Mouse (Mus musculus): ENCODE results near the gene Olfr70. TPM values are rescaled to one million over a fixed set of nuclear protein-coding genes. Genes with fewer than 3 reads are reported as not detected.
A peak's percentile ranks its signal among the peaks of the same experiment; 100 is the strongest.

Olfr70 gene
- total RNA-seq, 2 experiments from 2014 or later, result not detected

DNA sequence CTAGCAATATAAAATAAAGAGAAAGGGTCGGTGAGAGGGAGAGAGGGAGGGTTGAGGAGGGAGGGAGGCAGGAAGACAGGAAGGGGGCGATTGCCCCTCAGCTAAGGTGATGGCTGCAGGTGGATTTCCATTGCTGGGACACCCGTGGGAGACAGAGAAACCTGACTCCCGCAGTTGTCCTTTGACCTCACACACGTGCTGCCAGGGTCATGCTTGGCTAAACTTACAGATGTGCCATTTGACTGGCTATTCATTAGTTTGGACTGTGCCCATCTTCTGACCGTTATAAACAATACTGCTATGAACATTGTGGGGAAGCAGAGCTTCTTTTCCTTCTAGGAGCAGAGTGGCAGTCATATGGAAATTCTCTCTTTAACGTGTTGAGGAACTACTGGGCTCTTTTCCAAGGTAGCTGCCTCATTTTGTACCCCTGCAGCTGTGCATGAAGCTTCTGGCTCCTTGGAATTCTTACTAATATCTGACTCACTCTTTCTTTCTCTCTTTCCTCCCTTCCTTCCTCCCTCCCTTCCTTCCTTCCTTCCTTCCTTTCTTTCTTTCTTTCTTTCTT lies 13.1 kb upstream of the Olfr70 start:
- no peak for ATAC-seq (replicated peaks; ENCODE audit: poor library complexity)

- ATAC-seq (replicated peaks; ENCODE audit: poor library complexity), result peak; percentile 80
Measured at GRCm38 (mm10) chr4:43711821-43712220, 11.2 kb upstream of the Olfr70 start.

DNA sequence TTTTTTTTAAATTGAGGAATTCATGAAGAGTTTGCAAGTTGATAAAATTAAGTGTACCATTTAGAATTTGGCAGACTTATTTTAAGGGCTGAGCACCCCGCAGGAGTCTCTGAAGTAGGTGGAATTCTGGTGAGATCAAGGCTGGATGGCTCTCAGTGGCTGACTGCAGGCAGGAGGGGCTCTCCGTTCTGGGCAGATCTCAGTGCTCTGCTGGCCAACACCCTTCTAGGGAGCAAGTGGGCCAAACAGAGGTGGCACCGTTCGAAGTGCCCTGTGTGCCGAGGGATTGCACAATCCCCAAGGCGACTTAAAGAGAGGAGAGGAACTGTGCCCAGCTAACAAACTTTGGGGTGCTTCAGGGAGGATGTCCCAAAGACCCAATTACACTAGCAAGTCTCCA lies 9.3 kb upstream of the Olfr70 start, which contains the start of gene Olfr71:
Olfr71 (minus strand) TSS at position 387 of the 400 bp plus-strand sequence.
- 0 out of 2 replicates have a peak, but pooled peaks have one; percentile 35 for ATAC-seq (replicated peaks; ENCODE audit: poor library complexity)

DNA sequence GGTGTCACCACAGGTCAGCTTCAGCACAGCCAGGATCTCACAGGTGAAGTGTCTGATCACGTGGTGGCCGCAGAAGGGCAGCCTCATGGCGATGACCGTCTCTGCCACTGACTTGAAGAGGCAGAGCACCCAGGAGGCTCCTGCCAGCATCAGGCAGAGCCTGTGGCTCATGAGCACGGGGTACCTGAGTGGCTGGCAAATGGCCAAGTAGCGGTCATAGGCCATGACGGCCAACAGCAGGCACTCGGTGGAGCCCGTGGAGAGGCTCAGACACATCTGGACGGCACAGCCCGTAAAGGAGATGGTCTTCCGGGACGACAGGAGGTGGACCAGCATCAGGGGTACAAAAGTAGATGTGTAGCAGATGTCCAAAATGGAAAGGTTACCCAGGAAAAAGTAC lies 5.4 kb upstream of the Olfr70 start:
- ATAC-seq (replicated peaks; ENCODE audit: poor library complexity), result no peak

GRCm38 (mm10) chr4:43703851-43704250 lies 3.2 kb upstream of the Olfr70 start:
- ATAC-seq (replicated peaks; ENCODE audit: poor library complexity), result no peak

GRCm38 (mm10) chr4:43703439-43703838 lies 2.8 kb upstream of the Olfr70 start:
- no peak for ATAC-seq (replicated peaks; ENCODE audit: poor library complexity)

- ATAC-seq (replicated peaks; ENCODE audit: poor library complexity), result no peak
Measured at GRCm38 (mm10) chr4:43696561-43696960, 4.0 kb downstream of the Olfr70 start.

DNA sequence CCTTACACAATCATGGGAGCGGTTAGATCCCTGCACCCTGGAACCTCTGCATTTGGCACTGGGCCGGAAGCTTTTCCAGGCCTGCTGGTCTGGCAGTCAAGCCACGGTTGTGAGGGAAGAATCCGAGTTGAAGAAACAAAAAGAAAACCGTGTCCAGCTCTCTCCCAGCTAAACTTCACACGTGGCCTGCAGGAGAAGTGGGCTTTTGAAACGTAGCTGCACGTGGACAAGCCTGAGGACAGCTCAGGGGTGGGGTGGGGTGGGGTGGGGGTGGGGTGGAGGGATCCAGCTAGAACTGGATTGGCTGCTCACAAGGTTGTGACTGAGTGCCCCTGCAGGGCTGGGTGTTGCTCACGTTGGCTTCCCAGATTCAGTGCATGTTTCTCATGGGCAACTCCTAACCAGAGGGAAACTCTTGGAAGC lies 5.3 kb downstream of the Olfr70 start:
- no peak for ATAC-seq (replicated peaks; ENCODE audit: poor library complexity)

DNA sequence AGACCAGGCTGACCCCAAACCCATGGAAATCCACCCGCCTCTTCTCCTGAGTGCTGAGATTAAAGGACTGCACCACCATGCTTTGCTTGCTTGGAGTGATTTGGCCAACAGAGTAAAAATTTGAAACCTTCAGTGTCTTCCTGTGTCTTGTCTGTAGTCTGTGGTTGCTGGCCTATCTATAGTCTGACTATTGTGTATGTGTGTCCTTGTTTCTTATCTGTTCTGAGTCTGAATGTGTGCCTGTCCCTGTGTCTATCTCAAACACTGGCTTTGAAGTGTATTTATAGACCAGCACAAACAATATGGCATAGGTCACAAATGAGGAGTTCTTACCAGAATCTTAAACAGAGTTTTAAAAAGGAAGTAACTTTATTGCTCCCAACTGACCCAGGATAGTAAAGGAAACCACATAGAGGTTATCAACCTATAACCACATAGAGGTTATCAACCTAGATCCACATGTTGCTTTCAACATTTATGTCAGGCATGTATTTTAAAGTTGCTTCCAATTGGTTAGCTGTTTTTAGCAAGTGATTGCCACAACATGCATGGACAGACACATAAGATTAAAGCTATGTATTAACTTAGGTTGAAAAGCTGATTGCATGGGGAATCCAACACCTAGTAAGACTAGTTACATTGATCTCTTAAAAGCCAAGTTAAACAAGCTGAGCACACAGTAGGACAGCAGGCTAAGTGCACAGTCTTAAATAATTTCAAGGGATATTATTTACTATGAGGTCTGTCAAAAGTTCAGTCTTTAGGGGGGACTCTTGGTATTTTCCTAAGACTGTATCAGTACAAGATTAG lies 6.0 kb downstream of the Olfr70 start:
- peak; percentile 39 for ATAC-seq (replicated peaks; ENCODE audit: poor library complexity)

DNA sequence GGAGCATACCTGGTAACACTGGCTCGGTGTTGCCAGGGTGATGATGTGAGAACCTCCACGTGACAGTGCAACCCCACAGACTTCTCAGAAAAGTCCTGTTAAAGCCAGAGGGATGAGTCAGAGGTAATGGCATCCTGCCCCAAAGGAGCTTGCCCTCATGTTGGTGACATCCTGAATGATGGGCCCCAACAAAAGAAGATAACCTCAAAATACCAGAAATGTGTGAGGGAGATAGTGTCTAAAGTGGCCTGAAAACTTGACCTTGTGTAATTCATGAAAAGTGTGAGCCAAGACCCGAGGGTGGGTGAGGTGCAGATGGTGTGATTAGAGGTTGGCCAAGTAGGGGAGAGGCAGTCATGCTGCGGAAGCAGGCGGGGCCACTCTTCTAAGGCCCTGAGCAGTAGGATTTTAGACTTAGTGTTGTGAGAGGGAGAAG lies 6.8 kb downstream of the Olfr70 start:
- peak; percentile 78 for ATAC-seq (replicated peaks; ENCODE audit: poor library complexity)

- no peak for ATAC-seq (replicated peaks; ENCODE audit: poor library complexity)
Measured at GRCm38 (mm10) chr4:43691026-43691425, 9.6 kb downstream of the Olfr70 start.

- no peak for ATAC-seq (replicated peaks; ENCODE audit: poor library complexity)
Measured at GRCm38 (mm10) chr4:43690021-43690420, 10.6 kb downstream of the Olfr70 start.

- ATAC-seq (replicated peaks; ENCODE audit: poor library complexity), result no peak
Measured at GRCm38 (mm10) chr4:43679416-43680043, 21.1 kb downstream of the Olfr70 start.

DNA sequence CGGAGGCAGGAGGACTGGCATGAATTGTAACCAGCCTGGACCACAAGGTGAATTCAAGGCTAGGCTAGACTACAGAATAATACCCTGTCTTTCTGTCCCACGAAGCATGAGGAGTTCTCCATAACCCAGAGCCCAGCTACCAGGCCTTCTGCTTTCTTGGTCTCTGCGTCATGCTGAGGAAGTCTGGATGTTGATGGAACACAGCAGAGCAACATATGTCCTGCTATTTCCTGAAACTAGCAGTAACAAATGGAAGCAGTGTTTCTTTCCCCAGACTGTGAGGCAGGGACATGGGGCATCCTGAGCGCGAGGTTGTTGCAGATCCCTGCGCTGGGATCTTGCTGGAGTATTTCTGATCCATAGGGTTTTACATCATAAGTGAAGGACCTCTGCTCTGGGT lies 22.1 kb downstream of the Olfr70 start:
- ATAC-seq (replicated peaks; ENCODE audit: poor library complexity), result no peak

GRCm38 (mm10) chr4:43675608-43676007 lies 25.0 kb downstream of the Olfr70 start:
- ATAC-seq (replicated peaks; ENCODE audit: poor library complexity), result no peak

- no peak for ATAC-seq (replicated peaks; ENCODE audit: poor library complexity)
Measured at GRCm38 (mm10) chr4:43674974-43675373, 25.6 kb downstream of the Olfr70 start.

GRCm38 (mm10) chr4:43673703-43674102 lies 26.9 kb downstream of the Olfr70 start:
- ATAC-seq (replicated peaks; ENCODE audit: poor library complexity), result no peak

DNA sequence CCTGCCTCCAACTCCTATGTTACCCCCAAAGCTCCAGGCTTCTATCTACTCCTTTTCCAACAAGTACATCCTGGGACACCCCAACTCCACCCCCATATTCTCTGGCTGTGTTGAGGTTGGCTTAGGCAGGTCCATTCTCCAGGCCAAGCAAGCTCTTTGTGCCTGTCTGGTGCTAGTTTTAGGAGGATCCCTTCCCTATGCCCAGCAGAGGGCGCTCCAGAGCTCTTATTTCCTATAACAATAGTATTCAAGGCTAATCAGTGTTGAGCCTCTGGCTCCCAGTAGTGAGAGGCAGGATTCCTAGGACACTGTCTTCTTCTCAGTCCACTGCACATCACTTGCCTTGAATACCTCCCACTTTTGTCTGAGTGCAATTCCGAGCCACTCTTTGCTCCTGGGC lies 28.5 kb downstream of the Olfr70 start:
- ATAC-seq (replicated peaks; ENCODE audit: poor library complexity), result peak; percentile 67

- ATAC-seq (replicated peaks; ENCODE audit: poor library complexity), result peak; percentile 10; the same call in 1 of the 2 replicates
Measured at GRCm38 (mm10) chr4:43669428-43669794, 31.2 kb downstream of the Olfr70 start.

DNA sequence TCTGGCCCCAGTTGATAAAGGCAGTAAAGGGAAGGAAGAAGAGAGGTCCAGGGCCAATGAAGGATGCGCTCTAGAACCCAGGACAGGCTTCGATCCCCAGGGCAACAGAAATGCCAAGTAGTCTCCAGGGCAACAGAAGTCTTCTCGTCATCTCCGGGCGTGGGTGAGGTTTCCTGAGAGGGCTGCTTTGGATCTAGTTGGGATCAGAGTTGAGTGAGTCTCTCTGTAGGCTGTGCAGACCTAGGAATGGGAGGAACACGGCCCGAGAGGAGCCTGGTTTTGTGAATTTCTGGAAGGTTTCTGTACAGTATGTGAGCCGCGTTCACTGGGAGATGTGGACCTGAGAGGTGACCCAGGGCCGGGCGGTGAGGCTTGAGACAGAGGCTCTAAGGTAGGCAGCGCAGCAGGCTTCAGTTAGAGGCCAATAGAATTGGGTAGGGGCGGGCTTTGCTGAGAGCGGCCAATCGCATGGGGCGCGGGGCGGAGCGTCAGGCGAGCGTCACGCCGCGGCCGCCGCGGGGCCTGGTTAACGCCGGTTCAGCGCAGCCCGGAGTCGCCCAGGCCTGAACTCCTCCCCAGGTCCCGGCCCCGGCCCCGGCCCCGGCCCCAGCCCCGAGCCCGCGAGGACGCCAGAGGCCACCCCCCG lies 31.7 kb downstream of the Olfr70 start, which contains the start of the genes Tmem8b and Fam221b:
Tmem8b (plus strand) TSS at position 190 of the 646 bp plus-strand sequence.
Fam221b (minus strand) TSS at position 364 of the 646 bp plus-strand sequence.
- peak; percentile 90 for ATAC-seq (replicated peaks; ENCODE audit: poor library complexity)

DNA sequence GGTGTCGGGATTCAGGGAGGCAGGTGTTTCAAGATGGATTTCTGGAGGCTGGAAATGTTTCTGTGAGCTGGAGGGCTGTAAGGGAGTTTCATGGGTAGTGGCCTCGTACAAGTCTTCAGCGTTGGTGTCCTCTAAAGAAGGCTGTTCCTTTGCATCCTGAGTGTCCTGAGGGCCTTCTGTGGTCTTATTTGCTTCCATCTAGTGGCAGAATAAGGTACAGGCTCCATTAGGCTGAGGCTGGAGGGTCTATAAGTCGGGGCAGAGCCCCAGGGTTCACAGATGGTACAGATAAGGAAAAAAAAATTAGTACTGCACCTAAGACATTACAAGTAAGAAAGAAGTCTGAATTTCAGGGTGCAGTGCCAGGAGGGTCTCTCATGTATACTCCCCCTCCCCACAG lies 34.2 kb downstream of the Olfr70 start:
- ATAC-seq (replicated peaks; ENCODE audit: poor library complexity), result peak; percentile 51
